Mouse (Mus musculus): Measurements from ENCODE around the gene Zscan21.
"Not testable (repeated sequence)": the region's sequence is repeated elsewhere in the genome, so short reads cannot be mapped to it uniquely, and the experiment has no call there.

Gene Zscan21

GRCm38 (mm10) chr5:138116255-138117198, at the start of gene Zscan21:
Gene Zscan21 (plus strand): TSS chr5:138116903.
- DNase-seq, result peak; percentile 84

GRCm38 (mm10) chr5:138073803-138074202, 42.9 kb upstream of the Zscan21 start:
- no peak for DNase-seq

- peak; percentile 28 for DNase-seq
Measured at GRCm38 (mm10) chr5:138075684-138076083, 41.0 kb upstream of the Zscan21 start.

GRCm38 (mm10) chr5:138076148-138076547, 40.6 kb upstream of the Zscan21 start:
- no peak for DNase-seq

- DNase-seq, result no peak
Measured at GRCm38 (mm10) chr5:138080456-138080855, 36.2 kb upstream of the Zscan21 start.

- DNase-seq, result no peak
Measured at GRCm38 (mm10) chr5:138081446-138081845, 35.3 kb upstream of the Zscan21 start.

- DNase-seq, result no peak
Measured at GRCm38 (mm10) chr5:138083318-138083900, 33.3 kb upstream of the Zscan21 start.

- no peak for DNase-seq
Measured at GRCm38 (mm10) chr5:138083936-138084335, 32.8 kb upstream of the Zscan21 start.

GRCm38 (mm10) chr5:138084507-138084906, 32.2 kb upstream of the Zscan21 start:
- no peak for DNase-seq

- DNase-seq, result peak; percentile 85
Measured at GRCm38 (mm10) chr5:138084996-138085395, 31.7 kb upstream of the Zscan21 start, which contains the start of gene Zkscan1. Gene Zkscan1 (plus strand): TSS chr5:138085084.

GRCm38 (mm10) chr5:138085421-138085911, 31.2 kb upstream of the Zscan21 start:
- no peak for DNase-seq

GRCm38 (mm10) chr5:138086842-138087241, 29.9 kb upstream of the Zscan21 start:
- DNase-seq, result no peak

GRCm38 (mm10) chr5:138088366-138088765, 28.3 kb upstream of the Zscan21 start:
- DNase-seq, result peak; percentile 72

GRCm38 (mm10) chr5:138089108-138089551, 27.6 kb upstream of the Zscan21 start:
- DNase-seq, result peak; percentile 87

GRCm38 (mm10) chr5:138090271-138090670, 26.4 kb upstream of the Zscan21 start:
- DNase-seq, result no peak

GRCm38 (mm10) chr5:138090737-138091136, 26.0 kb upstream of the Zscan21 start:
- DNase-seq, result no peak

GRCm38 (mm10) chr5:138092771-138093170, 23.9 kb upstream of the Zscan21 start:
- DNase-seq, result no peak

- no peak for DNase-seq
Measured at GRCm38 (mm10) chr5:138094474-138094873, 22.2 kb upstream of the Zscan21 start.

- DNase-seq, result no peak
Measured at GRCm38 (mm10) chr5:138104976-138105375, 11.7 kb upstream of the Zscan21 start.

- no peak for DNase-seq
Measured at GRCm38 (mm10) chr5:138107130-138107529, 9.6 kb upstream of the Zscan21 start.

- not testable (repeated sequence) for DNase-seq
Measured at GRCm38 (mm10) chr5:138109847-138110396, 6.8 kb upstream of the Zscan21 start.

- DNase-seq, result no peak
Measured at GRCm38 (mm10) chr5:138117199-138118015, 704 bp downstream of the Zscan21 start.

All from kidney, adult 11 months (tissue).